Mouse (Mus musculus) small intestine, adult 2 months (tissue): ENCODE results near the gene Tsc22d4. TPM values are rescaled to one million over a fixed set of nuclear protein-coding genes. Genes with fewer than 3 reads are reported as not detected.

Source experiments
- H3K27ac ChIP-seq: fragments of 200-500 bp; 2 replicates; pipeline ENCODE4 v1.5.1; 2012; ENCODE audit warnings: low read depth, low read length, control low read depth, inconsistent platforms; ENCODE audit not compliant: insufficient read depth
- H3K27me3 ChIP-seq: fragments of 200-500 bp; 2 replicates; pipeline ENCODE4 v1.6.1; 2012; ENCODE audit warnings: mild to moderate bottlenecking, moderate library complexity, low read length, inconsistent platforms; ENCODE audit not compliant: control insufficient read depth, insufficient read depth
- H3K36me3 ChIP-seq: fragments of 200-500 bp; 2 replicates; pipeline ENCODE4 v1.6.1; 2012; ENCODE audit warnings: mild to moderate bottlenecking, low read length, control low read depth, inconsistent platforms; ENCODE audit not compliant: control insufficient read depth, insufficient read depth
- H3K4me1 ChIP-seq: fragments of 200-500 bp; 2 replicates; pipeline ENCODE4 v1.6.1; 2012; ENCODE audit warnings: low read length, inconsistent platforms, mixed read lengths; ENCODE audit not compliant: control insufficient read depth, insufficient read depth, insufficient read length
- H3K4me3 ChIP-seq: fragments of 200-500 bp; 2 replicates; pipeline ENCODE4 v1.5.1; 2012; ENCODE audit warnings: low read depth, mild to moderate bottlenecking, control low read depth, inconsistent platforms, low read length, moderate library complexity
- CTCF ChIP-seq: fragments of 200-500 bp; IDR thresholded peaks from 2 replicates; pipeline ENCODE4 v1.5.1; 2012; ENCODE audit warnings: low read depth, mild to moderate bottlenecking, control low read depth, inconsistent platforms, low read length, moderate library complexity, mixed read lengths; ENCODE audit not compliant: insufficient replicate concordance, insufficient read length; ENCODE audit errors: extremely low read depth
- POLR2A ChIP-seq: fragments of 200-500 bp; IDR thresholded peaks from 2 replicates; pipeline ENCODE4 v1.6.1; 2012; ENCODE audit warnings: low read depth, mild to moderate bottlenecking, control low read depth, inconsistent platforms, low read length, moderate library complexity
- WGBS: fragments of 180-500 bp; shearing (Covaris S2); methylation state at CpG from one replicate; pipeline ENCODE4 v1.1.7; 2018; 5-methylcytosine and 5-hydroxymethylcytosine counted together
- polyA plus RNA-seq: library from polyadenylated mRNA; depleted of rRNA; stranded (reverse); fragments of >200 nt; gene quantifications from 2 replicates; pipeline ENCODE4 v1.2.3, GENCODE M21; 2012; rRNA removed

The Tsc22d4 gene
- polyA plus RNA-seq, 1 experiment = 209 TPM

DNA sequence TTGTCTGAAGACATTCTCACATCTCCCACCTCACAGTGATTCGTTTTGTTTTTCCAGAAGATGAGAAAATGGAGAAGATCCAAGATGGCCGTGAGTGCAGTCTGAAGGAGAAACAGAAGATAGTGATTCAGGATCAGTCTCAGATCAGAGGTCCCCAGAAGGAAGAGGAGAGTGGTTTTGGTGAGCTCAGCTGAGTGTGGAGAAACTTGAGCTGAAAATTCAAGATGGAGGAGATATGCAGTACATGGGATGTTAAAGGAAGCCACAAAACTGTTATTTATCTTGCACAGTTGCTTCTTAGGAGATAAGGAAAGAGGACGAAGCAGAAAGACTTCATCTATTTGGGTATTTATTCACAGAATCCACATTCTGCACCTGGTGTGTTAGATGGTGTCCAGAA is 55.4 kb downstream of the Tsc22d4 start:
- no peaks in the 10 kb centered on the region; the same call in 1 of the 2 replicates for H3K4me1 ChIP-seq
- no peaks in the 10 kb centered on the region for H3K27me3 ChIP-seq
- H3K27ac ChIP-seq = no peak overlapping the region
- H3K36me3 ChIP-seq = no peaks in the 10 kb centered on the region
- TF ChIP-seq CTCF = no peak
- 74% methylated on average over 3 of the region's 3 CpGs for whole genome bisulfite sequencing
- no peak overlapping the region for H3K4me3 ChIP-seq

DNA sequence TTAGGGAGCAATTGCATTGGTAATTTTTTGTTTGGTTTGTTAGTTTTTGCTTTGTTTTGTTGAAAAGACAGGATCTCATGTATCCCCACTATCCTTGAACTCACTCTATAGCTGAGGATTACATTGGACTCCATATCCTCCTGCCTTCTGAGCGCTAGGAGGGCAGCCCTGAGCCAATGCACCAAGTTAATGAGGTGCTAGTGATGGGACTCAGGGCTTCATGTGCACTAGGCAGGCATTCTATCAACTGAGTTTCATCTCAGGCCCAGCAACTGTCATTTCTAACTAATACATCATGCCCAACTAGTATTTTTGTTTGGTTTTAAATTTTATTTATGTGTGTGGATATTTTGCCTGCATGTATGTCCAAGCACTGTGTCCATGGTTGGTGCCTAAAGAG is 60.6 kb downstream of the Tsc22d4 start:
- Histone ChIP-seq H3K4me3 (no peak overlapping the region), H3K27ac (no peak overlapping the region), H3K36me3 (no peaks in the 10 kb centered on the region), H3K4me1 (no peaks in the 10 kb centered on the region; the same call in 1 of the 2 replicates), H3K27me3 (no peaks in the 10 kb centered on the region)
- no peak for TF ChIP-seq CTCF
- 88% methylated on average over 1 of the region's 1 CpGs for WGBS

DNA sequence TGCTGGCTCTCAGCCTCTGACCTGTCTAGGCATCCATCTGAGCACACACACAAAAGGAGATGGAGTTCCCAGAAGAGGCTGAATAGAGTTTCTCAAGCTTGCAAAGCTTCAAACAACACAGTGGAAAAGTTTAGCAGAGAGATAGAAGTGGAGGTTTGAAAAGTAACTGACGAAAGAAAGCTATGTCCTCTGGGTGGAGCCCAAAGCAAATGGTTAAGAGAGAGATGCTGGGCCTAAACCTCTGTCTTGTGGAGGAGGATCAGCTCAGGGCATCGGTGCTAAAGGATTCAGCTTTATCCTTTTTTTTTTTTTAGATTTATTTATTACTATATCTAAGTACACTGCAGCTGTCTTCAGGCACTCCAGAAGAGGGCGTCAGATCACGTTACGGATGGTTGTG is 62.8 kb downstream of the Tsc22d4 start:
- H3K27me3 ChIP-seq = no peaks in the 10 kb centered on the region
- H3K4me1 ChIP-seq = no peaks in the 10 kb centered on the region; the same call in 1 of the 2 replicates
- TF ChIP-seq POLR2A (no peak), CTCF (no peak)
- 94% methylated on average over 5 of the region's 5 CpGs for WGBS
- no peak overlapping the region for H3K27ac ChIP-seq
- H3K36me3 ChIP-seq = no peaks in the 10 kb centered on the region
- no peak overlapping the region for H3K4me3 ChIP-seq

DNA sequence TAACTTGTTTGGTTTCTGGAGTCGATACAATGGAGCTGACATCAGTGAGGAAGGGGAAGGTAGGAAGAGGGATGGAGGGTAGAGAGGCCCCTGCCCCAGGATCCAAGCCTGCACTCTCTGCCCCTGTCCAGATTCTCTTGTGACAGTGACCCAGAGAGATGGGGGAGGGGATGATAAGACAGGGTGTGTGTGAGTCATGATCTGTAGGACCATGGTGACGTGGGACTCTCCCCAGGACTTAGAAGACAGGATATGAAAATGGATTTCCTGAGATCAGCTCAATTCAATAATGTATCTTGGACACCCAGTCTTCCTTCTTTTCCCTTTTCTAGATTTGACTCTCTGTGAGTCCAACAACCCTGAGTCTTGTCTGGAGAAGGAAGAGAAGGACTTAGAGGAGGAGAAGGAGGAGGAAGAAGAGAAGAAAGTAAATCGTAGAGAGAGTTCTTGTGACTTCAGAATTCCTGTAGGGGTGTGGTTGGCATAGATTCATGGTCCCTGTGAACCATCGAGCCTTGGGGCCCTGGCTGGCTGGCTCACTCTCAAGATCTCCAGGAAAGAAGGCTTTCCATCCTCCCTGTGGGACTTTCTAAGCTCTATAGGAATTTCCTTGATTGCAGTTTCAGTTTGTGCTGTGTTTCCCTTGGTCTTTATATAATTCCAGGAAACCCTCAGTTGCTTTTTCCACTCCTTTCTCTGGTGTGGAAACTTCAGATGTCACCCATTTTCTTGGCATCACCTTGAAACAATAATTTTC is 72.1 kb downstream of the Tsc22d4 start:
- H3K27ac ChIP-seq = no peak overlapping the region
- no peaks in the 10 kb centered on the region for H3K4me1 ChIP-seq
- WGBS = 35% methylated on average over 4 of the region's 4 CpGs
- H3K4me3 ChIP-seq = no peak overlapping the region
- TF ChIP-seq POLR2A (no peak), CTCF (no peak)
- H3K27me3 ChIP-seq = no peaks in the 10 kb centered on the region
- H3K36me3 ChIP-seq = no peaks in the 10 kb centered on the region

Other genes with a start within 250 kb of the Tsc22d4 start
- gene Pop7, start 243.2 kb upstream of the Tsc22d4 start, polyA plus RNA-seq = 23.1 and 36.6 TPM in 2 replicates
- 7.3 and 15.7 TPM in 2 replicates for gene Gigyf1, start 227.2 kb upstream of the Tsc22d4 start, polyA plus RNA-seq
- not detected in 2 replicates for gene Epo, start 212.5 kb upstream of the Tsc22d4 start, polyA plus RNA-seq
- gene Gnb2, start 212.2 kb upstream of the Tsc22d4 start, polyA plus RNA-seq = 534 and 1,215 TPM in 2 replicates
- gene Actl6b, start 192.2 kb upstream of the Tsc22d4 start, polyA plus RNA-seq = 0.47 and 1.0 TPM in 2 replicates
- gene Tfr2, start 175.9 kb upstream of the Tsc22d4 start, polyA plus RNA-seq = 0.20 and 0.52 TPM in 2 replicates
- gene Mospd3, start 144.7 kb upstream of the Tsc22d4 start, polyA plus RNA-seq = 89.7 and 164 TPM in 2 replicates
- gene Pcolce, start 131.9 kb upstream of the Tsc22d4 start, polyA plus RNA-seq = 30.4 and 31.1 TPM in 2 replicates
- 0.08 and 0.19 TPM in 2 replicates for gene Fbxo24, start 116.7 kb upstream of the Tsc22d4 start, polyA plus RNA-seq
- 38.4 and 54.1 TPM in 2 replicates for gene Lrch4, start 116.6 kb upstream of the Tsc22d4 start, polyA plus RNA-seq
- gene Gm20605, start 116.6 kb upstream of the Tsc22d4 start, polyA plus RNA-seq = 19.1 and 29.0 TPM in 2 replicates
- 86.6 and 155 TPM in 2 replicates for gene Sap25, start 104.4 kb upstream of the Tsc22d4 start, polyA plus RNA-seq
- 0.35 and 0.43 TPM in 2 replicates for gene Irs3, start 100.0 kb upstream of the Tsc22d4 start, polyA plus RNA-seq
- 6.1 and 11.6 TPM in 2 replicates for gene Agfg2, start 61.0 kb upstream of the Tsc22d4 start, polyA plus RNA-seq
- 7.3 and 25.1 TPM in 2 replicates for gene Nyap1, start 4.1 kb upstream of the Tsc22d4 start, polyA plus RNA-seq
- 40.0 and 75.4 TPM in 2 replicates for gene Ppp1r35, start 33.1 kb downstream of the Tsc22d4 start, polyA plus RNA-seq
- 11.0 and 41.7 TPM in 2 replicates for gene Mepce, start 41.9 kb downstream of the Tsc22d4 start, polyA plus RNA-seq
- 0.25 and 0.39 TPM in 2 replicates for gene Zcwpw1, start 42.1 kb downstream of the Tsc22d4 start, polyA plus RNA-seq
- gene Pilra, start 90.6 kb downstream of the Tsc22d4 start, polyA plus RNA-seq = 4.3 and 5.0 TPM in 2 replicates
- 4.8 and 5.4 TPM in 2 replicates for gene Pilrb1, start 112.4 kb downstream of the Tsc22d4 start, polyA plus RNA-seq
- gene Pilrb2, start 126.1 kb downstream of the Tsc22d4 start, polyA plus RNA-seq = 3.7 and 5.2 TPM in 2 replicates
- 19.2 and 46.0 TPM in 2 replicates for gene Cyp3a13, start 175.9 kb downstream of the Tsc22d4 start, polyA plus RNA-seq
- 0.04 and 0.08 TPM in 2 replicates for gene Gjc3, start 217.4 kb downstream of the Tsc22d4 start, polyA plus RNA-seq
- 0.15 TPM in 1 of 2 replicates, not detected in the other for gene Azgp1, start 235.8 kb downstream of the Tsc22d4 start, polyA plus RNA-seq